Mouse (Mus musculus): ENCODE measurements around the gene Ddx10.

Ddx10 gene

DNA sequence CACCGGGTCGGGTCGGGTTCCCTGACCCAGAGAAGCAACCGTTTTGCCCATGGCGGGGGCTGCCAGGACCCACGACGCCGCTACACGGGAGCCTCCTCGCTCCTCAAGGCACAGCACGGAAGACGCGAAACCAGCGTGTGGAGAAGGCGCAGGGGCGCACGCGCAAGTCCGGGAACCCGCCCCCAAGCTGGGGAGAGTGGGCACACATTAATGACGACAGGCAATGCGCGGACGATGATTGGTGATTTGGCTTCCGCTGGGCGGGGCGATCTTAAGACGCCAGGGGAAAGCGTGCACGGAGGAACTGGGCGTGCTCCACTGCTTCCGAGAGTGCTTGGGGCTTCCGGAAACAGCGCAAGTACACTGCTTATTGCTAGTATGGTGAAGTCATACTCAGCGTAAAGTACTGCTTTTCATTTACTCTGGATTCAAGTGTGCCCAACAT lies at the start of gene Ddx10:
Gene Ddx10, minus strand, starts transcription at position 101 of the 445 bp plus-strand sequence.
- in situ Hi-C loops (cut with MboI, MseI): no loop called here

DNA sequence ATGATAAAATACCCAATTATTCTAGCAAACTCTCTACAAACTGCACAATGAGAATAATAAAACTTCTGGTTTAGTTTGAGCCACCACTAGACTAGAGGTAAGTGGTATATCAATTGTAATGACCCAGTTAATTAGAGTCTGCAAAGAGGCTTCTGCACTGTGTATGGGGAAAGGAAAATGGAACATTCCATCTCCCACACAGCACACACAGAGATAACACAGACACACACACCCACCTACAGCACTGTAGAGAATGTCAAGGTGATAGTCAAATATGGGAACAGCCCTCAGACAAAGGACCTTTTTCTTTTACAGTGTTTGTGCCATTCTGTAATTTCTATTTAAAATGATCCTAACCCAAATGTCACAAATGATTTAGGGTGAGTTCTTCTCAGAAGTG lies 45.0 kb upstream of the Ddx10 start:
- in situ Hi-C loops (cut with MboI, MseI): no loop called here

DNA sequence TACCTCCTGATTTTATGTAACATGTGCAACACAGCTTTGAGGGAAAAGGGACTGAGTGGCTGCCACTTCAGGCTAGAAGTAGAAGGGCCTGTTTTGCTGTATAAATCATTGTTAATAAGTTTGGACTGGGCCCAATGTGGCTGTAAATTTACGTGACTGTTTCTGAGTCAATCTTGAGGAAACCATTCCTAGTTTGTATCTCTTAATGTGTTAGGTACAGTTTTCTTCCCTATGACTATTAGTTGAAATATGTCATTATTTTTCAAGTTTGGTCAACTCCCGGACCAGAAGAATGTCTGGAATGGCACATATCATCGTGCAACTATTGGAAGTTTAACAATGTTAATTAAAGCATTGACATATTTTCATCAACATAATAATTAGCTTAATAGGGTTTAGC lies 42.2 kb upstream of the Ddx10 start:
- in situ Hi-C loops (cut with MboI, MseI): no loop called here

DNA sequence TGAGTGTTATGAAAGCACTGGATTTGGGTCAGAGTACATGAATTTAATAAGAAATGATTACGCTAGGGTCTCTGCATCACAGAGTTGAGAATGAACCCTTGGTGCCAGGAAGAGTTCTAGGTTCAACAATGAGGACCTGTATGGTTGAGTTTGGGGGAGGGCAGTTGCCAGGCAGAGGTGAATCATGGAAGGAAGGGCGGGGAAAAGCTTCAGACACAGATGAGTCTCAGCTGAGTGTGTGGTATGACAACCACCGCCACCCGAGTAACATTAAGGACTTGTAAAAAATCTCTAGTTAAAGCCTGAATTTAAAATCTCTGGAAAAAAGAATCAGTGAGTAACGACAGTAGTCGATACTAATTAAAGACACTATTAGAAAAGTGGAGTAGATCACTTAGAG lies 38.9 kb upstream of the Ddx10 start:
- in situ Hi-C loops (cut with MboI, MseI): no loop called here

DNA sequence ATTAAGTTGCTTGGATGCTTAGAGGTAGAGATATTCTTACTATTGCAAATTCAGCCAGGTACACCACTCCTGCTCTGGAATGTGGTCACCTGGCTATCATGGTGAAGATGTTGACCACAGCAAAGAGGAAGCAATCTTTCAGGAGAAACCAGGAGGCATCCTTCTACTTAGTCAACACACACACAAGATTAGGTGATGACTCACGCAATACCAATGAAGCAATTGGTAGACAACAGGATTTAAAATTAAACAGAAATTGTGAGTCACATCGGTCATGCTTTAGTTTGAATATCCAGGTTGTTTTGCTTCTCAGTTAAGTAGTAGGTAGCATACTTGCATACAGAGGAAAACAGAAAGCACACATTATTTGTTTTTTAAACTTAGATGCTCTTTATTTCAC lies 31.1 kb upstream of the Ddx10 start:
- in situ Hi-C loops (cut with MboI, MseI): no loop called here

DNA sequence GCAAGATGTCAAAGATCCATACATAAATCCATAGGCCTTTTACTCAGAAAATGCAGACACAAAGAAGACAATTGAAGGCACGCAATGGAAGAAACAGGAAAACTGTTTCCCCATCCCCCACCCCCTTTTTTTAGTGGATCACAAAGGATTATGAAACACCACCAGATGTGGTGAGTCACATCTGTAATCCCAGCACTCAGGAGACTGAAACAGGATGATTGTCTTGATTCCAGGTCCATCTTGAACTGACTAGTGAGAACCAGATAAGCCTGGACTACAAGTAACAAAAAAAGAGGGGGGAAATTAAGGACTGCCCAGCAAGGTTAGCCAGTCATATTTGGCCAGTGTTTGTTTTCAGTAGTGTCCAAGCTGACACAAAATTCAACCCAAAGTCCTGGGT lies 28.5 kb upstream of the Ddx10 start:
- in situ Hi-C loops (cut with MboI, MseI): no loop called here

DNA sequence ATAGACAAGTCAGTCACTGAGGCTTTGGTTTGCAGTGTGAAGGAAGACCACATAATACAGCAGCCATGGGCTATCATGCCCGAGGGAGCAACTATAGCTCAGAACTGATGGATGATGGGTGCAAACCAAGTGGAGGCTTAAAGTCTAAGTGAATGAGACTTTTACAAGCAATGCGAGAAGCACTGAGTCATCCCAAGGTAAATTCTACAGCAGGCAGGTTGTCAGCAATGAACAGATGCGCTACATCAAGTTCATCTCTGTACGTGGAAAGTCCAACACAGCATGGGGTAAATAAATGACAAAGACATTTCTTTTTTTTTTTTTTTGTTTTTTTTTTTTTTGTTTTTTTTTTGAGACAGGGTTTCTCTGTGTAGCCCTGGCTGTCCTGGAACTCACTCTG lies 24.9 kb upstream of the Ddx10 start:
- in situ Hi-C loops (cut with MboI, MseI): loop anchor here (25.0 kb wide), 1 partner anchor 390 kb away; the partner anchor contains the start of gene Cul5

DNA sequence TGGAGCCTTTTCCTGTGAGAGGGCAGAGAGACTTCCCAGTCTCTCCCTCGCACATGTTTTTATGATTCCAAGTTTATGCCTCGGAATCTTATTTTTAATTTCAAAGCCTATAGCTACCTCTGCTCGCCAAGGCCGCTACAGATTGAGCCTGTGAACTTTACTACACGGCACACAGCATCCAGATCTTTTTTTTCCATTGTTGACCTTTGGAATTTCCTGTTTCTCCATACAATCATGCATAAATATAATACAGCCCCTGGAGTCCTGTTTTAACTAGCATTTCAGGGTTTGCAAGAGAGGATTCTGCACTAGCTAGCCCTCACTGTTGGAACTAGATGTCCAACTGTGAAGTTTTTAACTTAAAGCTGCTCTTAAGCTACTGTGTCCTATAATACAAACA lies 24.4 kb upstream of the Ddx10 start:
- in situ Hi-C loops (cut with MboI, MseI): loop anchor here (25.0 kb wide), 1 partner anchor 390 kb away; the partner anchor contains the start of gene Cul5

DNA sequence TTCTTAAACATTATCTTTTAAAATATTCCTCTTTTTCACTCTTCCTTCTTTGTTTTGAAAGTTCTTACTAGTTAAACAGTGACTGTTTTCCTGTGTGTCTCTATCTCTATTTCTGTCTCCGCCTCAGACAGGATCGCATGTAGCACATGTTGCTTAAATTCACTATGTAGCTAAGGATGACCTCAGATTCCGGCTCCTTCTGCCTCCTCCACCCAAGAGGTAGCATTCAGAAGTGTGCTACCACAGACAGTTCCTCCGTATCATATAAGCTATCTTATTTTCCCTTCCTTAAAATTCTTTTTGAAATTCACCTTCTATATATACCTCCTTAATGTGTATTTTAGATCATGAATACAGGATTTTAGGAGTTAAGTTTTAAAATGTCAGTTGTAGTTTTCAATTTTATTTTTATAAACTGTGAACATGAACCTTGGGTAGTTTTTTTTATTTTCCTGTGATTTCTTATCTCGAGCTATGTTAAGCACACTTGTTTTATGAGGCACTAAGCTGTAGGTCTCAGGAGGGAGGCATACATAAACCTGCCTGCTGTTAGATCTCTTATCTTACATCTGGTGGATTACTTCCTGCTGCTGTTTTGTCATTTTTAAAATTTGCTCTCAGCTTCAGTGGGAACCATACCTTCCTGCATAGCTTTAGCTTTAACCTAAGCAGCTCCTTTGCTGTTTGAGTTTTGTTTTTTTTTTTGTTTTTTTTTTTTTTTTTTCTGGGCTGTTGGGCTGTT lies 23.6 kb upstream of the Ddx10 start:
- in situ Hi-C loops (cut with MboI, MseI): loop anchor here (25.0 kb wide), 1 partner anchor 391 kb away; the partner anchor contains the start of gene Cul5

DNA sequence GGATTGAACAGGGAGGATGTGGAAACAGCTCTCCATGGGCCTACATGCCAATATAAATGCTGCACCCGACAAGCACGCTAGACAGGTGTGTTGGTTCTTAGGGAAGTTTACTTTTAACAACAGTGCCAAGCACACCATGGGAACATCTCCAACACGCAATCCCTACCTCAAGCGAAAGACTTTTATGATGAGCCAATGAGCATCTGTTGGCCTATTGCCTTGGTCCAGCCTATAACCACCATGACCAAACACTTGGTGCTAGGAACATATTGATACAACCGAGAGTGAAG lies 21.6 kb upstream of the Ddx10 start:
- in situ Hi-C loops (cut with MboI, MseI): loop anchor here (25.0 kb wide), 1 partner anchor 393 kb away; the partner anchor contains the start of gene Cul5

DNA sequence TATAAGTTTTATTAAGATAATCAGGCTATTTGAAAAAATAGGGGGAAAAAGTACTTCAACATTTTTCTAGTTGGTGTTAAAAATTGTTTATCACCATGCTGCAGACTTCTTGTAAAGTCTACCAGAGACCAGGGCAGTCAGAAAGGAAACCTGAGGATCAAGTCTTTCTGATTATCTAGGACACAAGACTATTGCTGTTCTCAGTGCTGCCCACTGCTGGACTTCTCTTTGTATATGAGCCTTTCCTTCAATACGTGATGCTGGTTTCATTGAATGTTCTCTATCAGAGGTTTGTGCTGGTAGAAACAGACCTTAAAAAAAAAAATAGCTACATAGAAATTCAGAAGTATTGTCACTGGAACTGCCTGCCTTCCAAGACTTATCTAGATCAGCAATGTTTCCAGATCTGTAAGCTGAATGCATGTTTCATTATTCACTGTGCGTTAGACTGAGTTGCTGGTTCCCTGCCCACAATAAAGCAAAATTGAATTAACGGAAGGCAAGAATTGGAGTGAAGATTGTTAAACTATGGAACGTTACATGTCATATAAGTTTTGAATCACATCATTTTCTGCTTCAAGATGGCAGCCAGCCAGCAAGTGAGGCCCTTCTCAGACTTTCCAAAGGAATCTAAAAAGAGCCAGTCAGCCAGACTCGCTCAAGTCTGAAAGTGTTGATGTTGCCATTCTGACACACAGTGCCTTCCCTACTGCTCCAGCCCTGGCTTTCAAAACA lies 21.0 kb upstream of the Ddx10 start:
- in situ Hi-C loops (cut with MboI, MseI): loop anchor here (25.0 kb wide), 1 partner anchor 393 kb away; the partner anchor contains the start of gene Cul5

DNA sequence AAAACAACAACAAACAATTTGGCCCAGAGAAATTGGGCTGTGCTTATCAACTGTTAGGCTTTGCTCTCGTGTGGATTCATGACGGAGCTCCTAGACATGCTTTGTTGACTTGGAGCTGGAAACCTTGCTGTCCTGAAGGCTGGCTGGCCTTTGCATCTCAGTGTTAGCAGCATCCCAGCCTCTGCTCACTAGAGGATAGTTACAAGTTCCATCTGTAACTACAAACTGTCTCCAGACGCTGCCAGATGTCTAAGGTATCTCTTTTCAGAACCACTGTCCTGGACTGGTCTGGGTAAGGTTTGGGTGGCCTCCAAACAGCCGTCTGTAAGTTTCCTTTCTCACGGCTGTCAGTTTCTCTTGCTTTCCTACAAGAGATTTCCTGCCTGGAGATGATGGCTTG lies 20.2 kb upstream of the Ddx10 start:
- in situ Hi-C loops (cut with MboI, MseI): loop anchor here (25.0 kb wide), 1 partner anchor 394 kb away; the partner anchor contains the start of gene Cul5

DNA sequence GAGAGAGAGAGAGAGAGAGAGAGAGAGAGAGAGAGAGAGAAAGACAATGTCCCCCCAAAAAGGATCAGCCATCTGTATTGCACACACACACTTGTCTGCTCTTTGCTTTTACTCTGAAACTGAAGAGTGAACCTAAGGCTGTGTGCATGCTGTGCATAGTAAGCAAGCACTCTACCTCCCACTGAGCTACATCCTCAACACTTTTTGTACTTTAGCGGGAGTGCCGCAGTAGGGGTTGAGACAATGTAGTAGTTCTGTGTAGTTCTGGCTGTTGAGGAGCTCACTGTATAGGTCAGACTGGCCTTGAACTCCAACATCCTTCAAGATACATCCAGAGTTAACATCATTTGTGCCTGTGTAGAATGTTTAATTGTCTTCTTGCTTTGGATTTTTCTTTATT lies 17.7 kb upstream of the Ddx10 start:
- in situ Hi-C loops (cut with MboI, MseI): loop anchor here (25.0 kb wide), 1 partner anchor 397 kb away; the partner anchor contains the start of gene Cul5

DNA sequence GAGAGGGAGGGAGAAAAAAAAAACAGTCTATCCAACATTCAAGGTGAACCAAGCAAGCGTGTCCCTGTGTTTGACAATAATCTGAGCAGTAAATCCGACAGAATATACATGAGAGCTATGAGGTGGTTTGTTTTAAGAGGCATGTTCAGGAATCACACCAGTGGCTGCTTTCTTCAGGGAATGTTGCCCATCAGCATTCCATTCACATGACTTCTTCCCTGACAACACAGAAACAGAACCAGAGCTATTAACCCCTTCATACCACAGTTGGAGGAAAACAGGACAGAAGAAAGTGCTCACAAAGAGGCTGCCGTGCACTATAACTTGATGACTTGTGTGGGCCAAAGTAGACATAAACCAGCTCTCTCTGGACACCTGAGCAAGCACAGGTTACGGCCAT lies 16.5 kb upstream of the Ddx10 start:
- in situ Hi-C loops (cut with MboI, MseI): loop anchor here (25.0 kb wide), 1 partner anchor 398 kb away; the partner anchor contains the start of gene Cul5

DNA sequence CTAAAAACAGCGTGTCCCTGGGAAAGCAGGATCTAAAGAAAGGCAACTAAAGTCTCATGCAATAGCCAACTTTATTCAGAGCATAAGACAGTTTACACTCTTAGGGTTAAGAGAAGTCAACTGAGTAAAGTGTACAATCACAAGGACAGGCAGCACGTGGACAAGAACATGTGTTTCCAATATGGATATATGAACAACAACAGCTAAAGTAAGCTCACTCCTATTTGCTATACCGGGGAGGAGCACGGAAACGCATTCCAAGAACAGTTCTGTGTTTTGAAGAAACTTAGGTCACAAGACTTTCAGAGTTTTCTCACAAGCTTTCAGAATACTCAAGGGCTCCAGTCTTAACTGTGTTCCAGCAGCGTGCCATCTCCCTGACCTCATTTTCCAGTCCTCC lies 10.3 kb upstream of the Ddx10 start:
- in situ Hi-C loops (cut with MboI, MseI): loop anchor here (5.0 to 25.0 kb wide), 2 partner anchors 134 to 404 kb away; partner anchors contain the start of gene Cul5

DNA sequence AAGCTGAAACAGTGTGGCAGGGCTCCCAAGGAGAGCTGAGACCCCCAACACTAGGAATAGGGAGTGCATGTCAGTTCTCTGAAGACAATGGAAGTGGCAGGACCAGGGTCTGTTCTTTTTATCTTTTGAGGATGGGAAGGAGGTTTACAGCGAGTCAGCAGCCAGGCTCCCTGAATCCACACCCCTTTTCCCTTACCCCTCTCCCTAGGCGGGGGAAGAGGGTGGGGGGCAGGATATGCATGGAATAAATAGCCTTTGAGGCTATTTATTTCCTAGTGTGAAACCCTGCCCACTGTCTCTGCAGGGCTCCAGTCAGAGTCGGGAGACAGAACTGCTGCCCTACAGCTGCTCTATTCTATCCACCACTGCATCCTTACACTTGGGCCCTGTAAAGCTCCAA lies 9.9 kb upstream of the Ddx10 start:
- in situ Hi-C loops (cut with MboI, MseI): loop anchor here (5.0 to 25.0 kb wide), 2 partner anchors 135 to 405 kb away; partner anchors contain the start of gene Cul5

DNA sequence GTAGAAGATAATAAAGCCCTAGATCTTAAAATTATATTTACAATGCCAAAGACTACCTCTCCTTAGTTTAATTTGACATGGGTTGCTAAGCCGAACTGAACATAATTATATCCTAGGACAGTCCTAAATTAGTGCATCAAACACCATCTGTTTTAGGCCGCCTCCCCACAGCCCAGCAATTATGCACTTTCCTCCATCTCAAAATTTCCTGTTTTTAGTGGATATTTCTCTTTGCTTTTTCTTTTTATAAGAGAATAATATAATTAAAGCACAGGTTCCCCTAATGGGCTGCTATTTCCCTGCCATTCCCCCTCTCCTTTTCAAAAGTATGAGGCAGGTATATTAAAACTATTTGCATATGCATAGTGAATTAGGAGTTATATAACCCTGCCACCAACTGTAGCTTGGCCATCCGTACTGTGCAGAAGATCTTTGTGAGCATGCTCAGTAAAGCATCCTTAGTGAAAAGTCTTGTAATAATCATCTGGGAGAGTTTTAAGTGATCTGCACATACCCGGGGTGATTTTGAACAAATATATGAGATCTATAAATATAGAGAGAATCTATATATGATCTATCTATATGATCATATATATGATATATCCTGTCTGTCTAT lies 8.9 kb upstream of the Ddx10 start:
- in situ Hi-C loops (cut with MboI, MseI): loop anchor here (5.0 to 25.0 kb wide), 2 partner anchors 136 to 406 kb away; partner anchors contain the start of gene Cul5

DNA sequence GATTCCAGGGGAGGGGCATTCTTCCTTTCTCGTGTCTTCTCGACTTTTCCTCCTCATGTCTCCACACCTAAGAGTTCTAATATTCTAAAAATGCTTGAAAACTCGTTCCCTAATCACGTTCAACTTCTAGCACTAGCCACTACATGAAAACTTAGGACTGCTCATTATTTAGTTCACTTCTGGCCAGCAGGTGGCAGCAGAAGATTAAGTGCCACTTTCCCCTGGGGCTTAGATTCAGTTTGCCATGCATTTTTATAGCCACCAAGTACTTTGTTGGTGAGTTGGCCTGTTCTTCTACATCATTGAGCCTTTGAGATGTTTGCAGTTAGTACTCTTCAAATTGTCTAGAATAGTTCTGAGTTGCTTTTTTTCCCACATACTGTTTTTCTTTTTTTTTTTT lies 6.5 kb upstream of the Ddx10 start:
- in situ Hi-C loops (cut with MboI, MseI): loop anchor here (25.0 kb wide), 1 partner anchor 408 kb away; the partner anchor contains the start of gene Cul5

DNA sequence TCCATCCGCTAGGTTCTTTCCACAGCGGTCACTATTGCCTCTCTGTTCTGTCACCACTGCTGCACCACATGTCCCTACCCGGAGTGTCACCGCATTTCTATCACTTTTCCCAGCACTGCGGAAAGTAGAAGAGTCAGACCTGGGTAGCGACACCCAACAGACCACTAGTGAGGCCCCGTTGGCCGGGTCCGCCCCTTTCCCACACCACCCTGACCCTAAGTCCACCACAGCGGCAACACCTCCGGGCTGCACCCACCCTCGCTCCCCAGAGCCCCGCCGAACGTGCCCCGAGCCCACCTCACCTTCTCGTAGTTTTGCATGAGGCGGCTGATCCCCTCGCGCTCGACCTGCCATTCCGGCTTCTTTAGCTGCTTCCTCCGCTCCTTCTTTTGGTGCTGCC lies 337 bp downstream of the Ddx10 start:
- in situ Hi-C loops (cut with MboI, MseI): no loop called here

DNA sequence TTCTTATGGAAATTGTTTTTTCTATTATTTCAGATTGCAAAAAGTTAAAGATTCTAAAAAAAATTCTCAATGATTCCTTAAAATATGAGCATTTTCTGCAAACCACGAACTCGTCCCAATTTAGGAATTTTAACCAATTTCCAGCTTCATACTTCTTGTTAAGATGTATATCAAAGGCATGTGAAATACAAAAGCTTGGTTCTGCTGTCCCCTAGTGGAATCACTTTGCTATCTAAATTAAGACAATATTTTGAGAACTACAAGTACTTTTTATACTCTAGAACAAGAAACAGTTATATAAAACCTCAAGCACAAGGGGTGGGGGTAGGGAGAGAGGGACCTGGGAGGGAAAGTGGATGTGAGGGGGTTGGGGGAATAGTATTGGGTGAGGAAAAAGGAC lies 29.7 kb downstream of the Ddx10 start:
- in situ Hi-C loops (cut with MboI, MseI): no loop called here

DNA sequence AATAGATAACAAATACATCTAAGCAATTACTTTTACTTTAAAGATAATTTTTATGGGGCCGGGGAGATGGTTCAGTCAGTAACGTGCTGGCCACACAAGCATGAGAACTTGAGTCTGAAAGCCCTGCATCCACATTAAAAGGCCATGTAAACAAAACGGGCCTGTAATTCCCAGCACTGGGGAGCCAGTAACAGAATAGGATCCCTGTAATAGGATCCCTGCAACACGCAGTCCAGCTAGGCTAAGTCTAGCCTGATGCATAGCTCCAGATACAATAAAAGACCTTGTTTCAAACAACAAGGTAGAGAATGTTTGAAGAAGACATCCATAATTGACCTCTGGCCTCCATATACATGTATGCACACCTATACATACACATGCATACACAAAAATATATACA lies 39.6 kb downstream of the Ddx10 start:
- in situ Hi-C loops (cut with MboI, MseI): no loop called here

DNA sequence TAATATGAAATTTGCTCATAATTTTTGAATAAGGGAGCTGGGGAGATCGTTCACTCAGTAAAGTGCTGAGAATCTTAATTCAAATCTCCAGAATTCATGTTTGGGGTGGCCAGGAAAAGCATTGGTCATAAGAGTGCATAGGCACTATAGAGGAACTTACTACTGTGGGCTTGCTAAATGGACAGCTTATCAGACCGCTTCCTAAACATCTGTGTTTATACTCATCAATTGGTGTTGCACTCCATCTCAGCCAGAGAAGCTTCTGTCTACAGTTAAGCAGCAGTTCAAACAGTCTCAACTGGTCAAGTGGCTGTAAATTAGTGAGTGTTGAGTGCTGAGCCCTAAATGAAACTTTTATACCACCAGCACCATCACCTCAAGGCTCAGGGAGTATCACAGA lies 73.3 kb downstream of the Ddx10 start:
- in situ Hi-C loops (cut with MboI, MseI): no loop called here

Measured in regulatory T cell (primary cell).